Mouse (Mus musculus) neutrophil, adult 59 days (primary cell): ENCODE data around the gene Gpr1. TPM values are rescaled to one million over a fixed set of nuclear protein-coding genes. Genes with fewer than 3 reads are reported as not detected.

Experiments
- total RNA-seq, 2 experiments: library from RNA; stranded (reverse); gene quantifications; 1 replicate in 1 of 2; 2 replicates in 1 of 2; pipeline ENCODE4 v1.2.4; 2023

The Gpr1 gene
- not detected for total RNA-seq

DNA sequence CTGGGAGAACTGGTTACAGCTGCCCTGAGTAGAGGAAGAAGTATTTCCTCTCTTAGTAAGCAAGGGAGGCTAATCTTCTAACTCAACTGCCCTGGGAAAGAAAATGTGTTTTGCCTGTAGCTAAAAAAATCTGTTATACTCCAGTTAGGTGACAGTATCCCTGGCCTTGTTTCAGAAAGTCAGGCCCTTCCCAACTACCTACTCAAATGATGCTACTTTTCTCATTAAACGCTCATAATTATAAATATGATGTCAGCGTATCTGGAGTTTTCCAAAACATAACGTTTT, at the start of gene Gpr1:
TSS of gene Gpr1 (minus strand) at position 273 of the 288 bp plus-strand sequence.

DNA sequence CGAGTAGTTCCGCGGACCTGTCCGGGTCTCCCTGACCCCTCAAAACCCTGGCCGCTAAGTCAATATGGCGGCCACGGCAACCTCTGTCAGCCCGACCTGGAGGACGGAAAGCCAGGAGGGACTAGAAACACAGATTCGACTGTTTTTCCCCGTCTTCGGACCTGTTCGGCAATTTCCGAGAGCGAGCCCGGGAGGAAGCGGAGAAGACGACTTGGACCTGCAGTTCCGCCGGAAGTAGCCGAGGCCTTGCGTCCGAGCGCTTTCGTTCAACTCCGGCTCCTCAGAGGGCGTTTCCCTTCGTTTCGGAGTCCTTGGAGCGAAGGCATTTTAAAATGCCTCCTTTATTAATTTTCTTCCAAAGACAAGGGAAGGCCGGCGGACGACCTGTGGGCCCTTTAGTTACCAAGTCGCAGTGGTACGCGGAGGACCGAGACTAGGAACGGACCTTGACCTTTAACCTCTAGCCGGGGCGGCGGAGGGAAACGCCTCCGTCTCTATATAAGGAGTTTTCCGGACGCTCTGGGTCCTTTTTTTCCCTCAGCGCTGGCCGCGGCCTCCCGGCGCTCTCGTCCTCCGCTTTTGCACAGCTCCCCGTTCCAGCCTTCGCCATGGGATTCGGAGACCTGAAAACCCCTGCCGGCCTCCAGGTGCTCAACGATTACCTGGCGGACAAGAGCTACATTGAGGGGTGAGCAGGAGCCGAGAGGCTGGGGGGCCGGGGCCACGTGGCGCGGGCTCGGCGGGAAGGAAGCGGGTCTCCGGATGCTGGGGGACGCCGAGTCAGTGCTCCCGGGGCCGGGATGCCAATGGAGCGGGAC, 37.5 kb downstream of the Gpr1 start, which contains the start of the genes Eef1b2 and Ndufs1:
TSS of gene Eef1b2 (plus strand) at position 222 of the 818 bp plus-strand sequence.
TSS of gene Ndufs1 (minus strand) at position 230 of the 818 bp plus-strand sequence.

Other genes starting within 250 kb of the Gpr1 start
- gene Ino80d, start 99.9 kb downstream of the Gpr1 start, total RNA-seq: 10 to 100 TPM; 53.9 to 55.6 TPM
- gene Eef1b2, start 37.7 kb downstream of the Gpr1 start, total RNA-seq: 100 to 1,000 TPM; 384 to 416 TPM
- 10 to 100 TPM; 54.7 to 60.1 TPM for gene Ndufs1, start 37.7 kb downstream of the Gpr1 start, total RNA-seq
- gene Zdbf2, start 58.7 kb upstream of the Gpr1 start, total RNA-seq: not detected
- gene Adam23, start 231.3 kb upstream of the Gpr1 start, total RNA-seq: not detected